Mouse (Mus musculus) kidney, postnatal 25 days (tissue): ENCODE results near the gene Ldb2.

ENCODE experiments used
- DNase-seq, 2 experiments: peaks; one replicate each; pipeline ENCODE4 v3.0.0; 2021; ENCODE audit warnings: mixed read lengths in 2 of 2

The Ldb2 gene

DNA sequence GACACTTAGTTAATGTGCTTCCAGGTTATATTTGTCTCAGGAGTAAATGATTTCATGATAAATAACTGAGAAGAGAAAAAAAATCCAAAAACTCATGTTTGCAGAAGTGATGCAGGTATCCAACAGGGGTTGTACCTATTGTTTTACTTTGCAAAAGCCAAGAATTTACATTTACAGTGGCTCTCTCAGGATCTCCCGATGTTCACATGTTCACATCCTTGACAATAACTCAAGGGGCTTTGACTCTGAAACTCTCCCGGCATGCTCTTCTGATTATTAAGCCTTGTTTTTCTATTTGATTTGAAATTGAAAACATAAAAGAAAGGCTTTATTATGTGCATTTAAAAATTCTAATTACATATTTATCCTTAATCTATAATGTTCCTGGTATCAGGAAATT, 260.8 kb downstream of the Ldb2 start:
- DNase-seq, result no peak

GRCm38 (mm10) chr5:44538000-44538395, 261.5 kb downstream of the Ldb2 start:
- peak in 1 of 2 experiments; percentile 37 for DNase-seq

- no peak for DNase-seq
Observed at GRCm38 (mm10) chr5:44537316-44537999, 262.0 kb downstream of the Ldb2 start.

GRCm38 (mm10) chr5:44529466-44529865, 270.0 kb downstream of the Ldb2 start:
- DNase-seq, result no peak

DNA sequence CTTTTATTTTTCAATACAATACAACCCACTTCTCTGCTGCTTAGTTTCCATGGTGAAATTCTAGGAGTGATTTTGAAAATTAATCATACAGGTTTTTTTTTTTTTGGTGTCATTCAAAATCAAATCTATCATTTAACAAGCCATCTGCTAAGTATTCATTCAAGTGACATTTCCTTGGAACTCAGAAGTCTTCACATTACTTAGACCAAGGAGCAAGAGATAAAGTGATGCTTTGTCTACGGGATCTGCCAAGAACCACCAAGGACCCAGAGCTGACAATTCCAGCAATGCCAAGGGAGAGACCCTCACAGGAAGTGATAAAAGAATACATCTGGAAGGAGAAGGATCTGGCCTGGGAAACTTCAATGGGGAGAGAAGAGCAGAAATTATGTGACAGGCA, 270.5 kb downstream of the Ldb2 start:
- no peak for DNase-seq

- DNase-seq, result no peak
Observed at GRCm38 (mm10) chr5:44505221-44505620, 294.3 kb downstream of the Ldb2 start.

DNA sequence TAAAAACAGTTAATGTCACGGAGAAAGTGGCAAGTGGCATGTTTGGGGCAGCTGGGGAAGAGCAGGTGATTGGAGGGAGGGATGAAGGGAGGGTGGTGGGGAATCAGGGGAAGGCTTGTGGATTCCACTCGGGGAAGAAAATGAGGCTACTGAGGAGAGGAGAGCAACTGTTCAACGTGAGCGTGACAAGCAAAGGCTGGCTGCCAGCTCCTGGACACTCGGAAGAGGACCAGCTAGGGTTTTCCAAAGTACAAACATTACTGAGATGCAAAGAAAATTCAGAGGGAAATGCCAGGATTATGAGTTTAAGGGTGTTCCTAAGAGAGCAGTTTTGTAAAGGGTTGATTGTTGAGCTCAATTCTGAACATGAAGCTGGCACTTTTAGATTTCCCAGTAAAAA, 294.7 kb downstream of the Ldb2 start:
- DNase-seq, result no peak

DNA sequence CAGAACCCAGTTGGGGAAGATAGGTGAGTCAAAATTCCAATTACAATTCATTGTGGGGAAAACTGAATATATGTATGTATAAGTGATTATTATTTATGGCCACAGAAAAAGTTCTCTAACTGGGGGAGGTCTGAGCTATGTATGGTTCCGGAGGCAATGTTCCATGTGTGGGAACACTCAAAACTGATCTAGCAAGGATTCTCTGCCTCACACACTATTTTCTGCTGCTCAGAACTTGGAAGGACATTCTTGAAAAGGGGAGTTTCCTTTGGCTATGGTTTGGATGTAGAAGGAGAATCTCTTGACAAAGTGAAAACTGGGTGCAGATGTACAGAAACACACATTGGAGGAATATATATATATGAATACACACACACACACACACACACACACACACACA, 301.3 kb downstream of the Ldb2 start:
- no peak for DNase-seq

DNA sequence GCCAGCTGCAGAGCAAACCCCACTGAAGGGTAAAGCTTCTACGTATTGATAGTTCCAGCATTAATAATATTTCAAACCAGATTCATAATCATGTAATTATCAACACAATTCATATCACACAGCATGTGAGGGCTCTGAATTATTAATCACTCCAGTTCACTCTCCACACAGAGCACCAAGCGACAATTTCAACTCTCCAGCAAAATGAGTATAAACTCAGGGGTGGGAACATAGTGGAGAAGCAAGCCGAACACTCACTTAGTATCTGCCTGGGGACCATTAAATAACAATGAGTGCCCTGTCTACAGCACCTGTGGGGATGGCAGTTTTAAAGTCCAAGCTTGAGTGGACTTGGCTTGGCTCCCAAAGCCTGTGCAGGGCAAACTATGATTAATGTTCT, 302.6 kb downstream of the Ldb2 start:
- DNase-seq, result peak in 1 of 2 experiments; percentile 27

GRCm38 (mm10) chr5:44495092-44495491, 304.4 kb downstream of the Ldb2 start:
- peak; percentile 82 to 86 for DNase-seq

GRCm38 (mm10) chr5:44494133-44494532, 305.3 kb downstream of the Ldb2 start:
- DNase-seq, result peak in 1 of 2 experiments; percentile 16

- DNase-seq, result no peak
Observed at GRCm38 (mm10) chr5:44491526-44491925, 308.0 kb downstream of the Ldb2 start.

GRCm38 (mm10) chr5:44490462-44490861, 309.0 kb downstream of the Ldb2 start:
- DNase-seq, result no peak

GRCm38 (mm10) chr5:44483426-44484106, 315.9 kb downstream of the Ldb2 start:
- peak in 1 of 2 experiments; percentile 27 for DNase-seq

- DNase-seq, result no peak
Observed at GRCm38 (mm10) chr5:44481406-44481805, 318.1 kb downstream of the Ldb2 start.

DNA sequence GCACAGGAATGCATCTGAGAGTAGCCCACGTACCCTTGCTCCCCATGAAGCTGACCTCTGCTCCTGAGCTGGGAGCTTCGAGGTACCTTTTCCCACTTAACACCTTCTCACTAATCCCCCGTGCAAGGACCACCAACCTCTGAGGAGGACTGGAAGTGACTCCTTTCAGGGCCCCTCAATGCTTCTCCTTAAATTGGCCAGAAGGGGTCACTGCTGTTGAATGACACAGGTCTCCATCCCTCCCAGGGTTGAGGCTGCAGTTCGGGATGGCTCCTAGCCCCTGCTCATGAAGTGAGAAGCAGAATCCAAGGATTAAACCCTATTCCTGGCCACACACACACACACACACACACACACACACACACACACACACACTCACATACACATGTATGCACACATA, 323.1 kb downstream of the Ldb2 start:
- DNase-seq, result no peak

DNA sequence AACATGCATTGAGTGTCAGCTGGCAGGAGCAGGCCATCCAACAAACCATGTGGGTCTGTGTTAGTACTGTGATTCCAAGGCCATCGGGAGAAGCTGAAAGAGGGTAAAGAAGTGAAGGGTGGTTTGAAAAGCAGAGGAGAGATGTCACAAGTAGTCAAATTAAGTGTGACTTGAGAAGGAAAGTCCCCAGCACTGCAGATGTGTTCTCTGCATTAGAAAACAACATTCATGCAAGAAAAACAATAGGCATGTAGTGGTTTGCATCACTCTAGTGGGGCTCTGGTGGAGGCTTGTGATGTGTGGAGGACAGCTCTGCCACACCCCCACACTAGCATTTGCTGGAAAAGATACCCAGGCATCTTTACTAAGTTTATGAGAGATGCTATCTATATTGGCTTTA, 323.9 kb downstream of the Ldb2 start:
- no peak for DNase-seq

DNA sequence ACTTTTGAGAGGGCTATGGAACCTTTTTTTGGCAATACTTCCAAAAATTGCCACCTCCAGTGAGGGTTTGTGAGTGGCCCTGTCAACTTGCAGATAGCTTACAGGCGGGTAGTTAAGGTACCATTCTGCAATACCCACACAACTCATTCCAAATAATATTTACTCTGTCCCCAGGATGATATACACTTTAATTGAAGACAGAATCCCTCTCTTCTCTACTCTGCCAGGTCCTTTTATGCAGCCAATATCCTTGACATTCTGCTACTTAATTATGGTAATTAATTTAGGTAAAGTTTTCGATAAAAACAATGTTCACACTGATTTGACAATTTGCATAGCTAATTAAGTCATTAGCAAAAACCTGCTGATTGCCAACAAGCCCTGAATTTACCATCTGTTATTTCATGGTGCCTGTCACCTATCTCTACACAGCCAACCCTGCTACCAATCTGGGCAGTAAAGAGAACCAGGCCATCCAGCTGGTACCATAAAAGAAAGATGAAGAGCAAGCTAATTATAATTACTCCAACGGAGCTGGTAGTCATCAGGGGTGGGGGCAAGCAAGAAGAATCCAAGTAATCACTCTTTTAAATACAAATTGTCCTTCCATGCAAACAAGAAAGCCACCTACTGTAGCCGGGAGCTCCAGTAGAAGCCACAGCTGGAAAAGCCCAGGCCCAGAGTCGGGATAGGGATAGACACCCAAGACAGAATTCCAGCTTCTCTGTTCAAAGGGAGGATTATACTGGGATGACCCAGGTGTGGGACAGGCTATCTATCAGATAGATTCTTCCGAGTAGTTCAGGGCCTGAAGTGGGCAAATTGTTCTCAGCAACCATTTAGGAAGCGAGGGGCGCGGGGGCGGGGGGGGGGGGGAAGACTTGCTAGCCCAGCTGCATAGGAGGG, 325.4 kb downstream of the Ldb2 start:
- no peak for DNase-seq

DNA sequence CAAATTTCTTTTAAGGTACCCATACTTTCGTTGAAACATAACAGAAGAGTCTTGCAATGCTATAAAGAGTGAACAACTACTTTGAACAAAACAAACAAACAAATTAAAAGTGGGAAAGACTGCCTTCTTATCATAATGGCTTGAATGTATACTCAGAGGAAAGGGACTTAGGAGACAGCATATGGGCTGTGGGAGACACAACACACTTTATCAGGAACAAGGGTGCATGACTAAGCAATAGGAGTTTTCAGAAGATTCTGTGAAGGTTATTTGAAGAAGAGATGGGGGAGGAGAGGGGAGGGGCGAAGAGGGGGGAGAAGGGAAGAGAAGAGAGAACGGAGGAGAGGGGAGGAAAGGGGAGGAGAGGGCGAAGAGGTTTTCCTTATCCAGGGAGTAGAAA, 334.2 kb downstream of the Ldb2 start:
- DNase-seq, result no peak
